Mouse (Mus musculus) Patski (cell line): ENCODE results near the gene Ciz1. TPM values are rescaled to one million over a fixed set of nuclear protein-coding genes. Genes with fewer than 3 reads are reported as not detected.

Source experiments
- ATAC-seq: fragments of 100-300 bp; one replicate; pipeline ENCODE4 v1.8.0; 2021
- CTCF ChIA-PET: fragments of 350-600 bp; sonication (Branson Sonifier 250); formaldehyde crosslinking; loops from one replicate; lab custom pipeline; 2022; ENCODE audit warnings: inconsistent platforms; lab: Charles Lee
- POLR2A ChIA-PET: fragments of 350-600 bp; sonication (Branson Sonifier 250); formaldehyde crosslinking; loops from one replicate; lab custom pipeline; 2022; ENCODE audit warnings: antibody characterized with exemption, inconsistent platforms; lab: Charles Lee
- DNase-seq: peaks from one replicate; pipeline ENCODE4 v3.0.0-alpha.2; 2011; ENCODE audit warnings: low read depth, low spot score
- H3K27me3 ChIP-seq: fragments of 371-371 bp; one replicate; pipeline ENCODE4 v1.5.1; 2021
- CTCF ChIP-seq: fragments of 100-300 bp; IDR thresholded peaks from one replicate; pipeline ENCODE4 v1.5.1; 2021
- in situ Hi-C: fragments of 300-500 bp; cut with MboI; formaldehyde crosslinking; loops from 3 replicates; pipeline ENCODE4 v1.11.1; 2018; ENCODE audit warnings: low pct_unique_long_range_greater_than_20kb, mixed read lengths
- polyA plus RNA-seq: library from polyadenylated mRNA; unstranded; gene quantifications from one replicate; pipeline ENCODE4 v1.2.3, GENCODE M21; 2021

Gene Ciz1
- polyA plus RNA-seq, 1 experiment from 2014 or later: 69.7 TPM

- in situ Hi-C loops: loop anchor here (5.0 kb wide), 1 partner anchor 177 kb away; the partner anchor contains the start of genes Dpm2 and Pip5kl1
- DNase-seq (no peak), ATAC-seq (peak; percentile 67)
- ChIA-PET CTCF (no interaction called here), POLR2A (interaction anchor here (1.0 kb wide), 1 partner anchor 32 kb away, joined by 4 read pairs; no protein-coding TSS in a partner anchor)
- TF ChIP-seq CTCF: no peak
- H3K27me3 ChIP-seq: no peaks in the 10 kb centered on the region
Observed at GRCm38 (mm10) chr2:32395484-32395945, 43.4 kb downstream of the Ciz1 start, which contains the start of gene Ptges2. TSS of gene Ptges2 (plus strand) at chr2:32395896.

- ChIA-PET CTCF (interaction anchor here (1.0 to 2.8 kb wide), 2 partner anchors 41 to 91 kb away, joined by 3 to 9 read pairs; no protein-coding TSS in a partner anchor), POLR2A (no interaction called here)
- ATAC-seq (peak; percentile 87), DNase-seq (peak; percentile 85)
- no peaks in the 10 kb centered on the region for H3K27me3 ChIP-seq
- in situ Hi-C loops: loop anchor here (5.0 kb wide), 1 partner anchor 176 kb away; the partner anchor contains the start of genes Dpm2 and Pip5kl1
- TF ChIP-seq CTCF: no peak
Observed at GRCm38 (mm10) chr2:32395946-32396621, 44.0 kb downstream of the Ciz1 start.

- no peak for DNase-seq
- POLR2A ChIA-PET: no interaction called here
- ATAC-seq: peak; percentile 3
- TF ChIP-seq CTCF: no peak
- CTCF ChIA-PET: interaction anchor here (1.0 to 2.8 kb wide), 4 partner anchors 40 to 178 kb away, joined by 3 to 9 read pairs (median 3); partner anchors contain the start of gene 9430097D07Rik
- in situ Hi-C loops: loop anchor here (5.0 kb wide), 1 partner anchor 176 kb away; the partner anchor contains the start of genes Dpm2 and Pip5kl1
- H3K27me3 ChIP-seq: no peaks in the 10 kb centered on the region
Observed at GRCm38 (mm10) chr2:32396695-32397094, 44.6 kb downstream of the Ciz1 start.

- H3K27me3 ChIP-seq: no peaks in the 10 kb centered on the region
- no peak for TF ChIP-seq CTCF
- ChIA-PET CTCF (interaction anchor here (0.7 to 8.8 kb wide), 26 partner anchors 9 to 179 kb away, joined by 3 to 136 read pairs (median 5); partner anchors contain the start of genes 1110008P14Rik and Dpm2), POLR2A (interaction anchor here (0.9 kb wide), 1 partner anchor 11 kb away, joined by 3 read pairs; no protein-coding TSS in a partner anchor)
- peak; percentile 70 for DNase-seq
- in situ Hi-C loops: loop anchor here (5.0 kb wide), 1 partner anchor 83 kb away; no protein-coding TSS in a partner anchor
- ATAC-seq: peak; percentile 27
Observed at GRCm38 (mm10) chr2:32404663-32405062, 52.5 kb downstream of the Ciz1 start.

- POLR2A ChIA-PET: no interaction called here
- ATAC-seq (no peak), DNase-seq (no peak)
- no peak for TF ChIP-seq CTCF
- H3K27me3 ChIP-seq: no peaks in the 10 kb centered on the region
- in situ Hi-C loops: no loop called here
- CTCF ChIA-PET: interaction anchor here (1.4 to 8.8 kb wide), 4 partner anchors 8 to 161 kb away, joined by 3 to 136 read pairs (median 5); no protein-coding TSS in a partner anchor
Observed at GRCm38 (mm10) chr2:32407144-32407824, 55.2 kb downstream of the Ciz1 start.

GRCm38 (mm10) chr2:32408429-32409424, 56.6 kb downstream of the Ciz1 start:
- no peak for TF ChIP-seq CTCF
- H3K27me3 ChIP-seq: no peaks in the 10 kb centered on the region
- ChIA-PET CTCF (interaction anchor here (1.0 kb wide), 1 partner anchor 80 kb away, joined by 3 read pairs; no protein-coding TSS in a partner anchor), POLR2A (no interaction called here)
- no peak for ATAC-seq
- DNase-seq: no peak
- in situ Hi-C loops: no loop called here

- H3K27me3 ChIP-seq: no peaks in the 10 kb centered on the region
- ChIA-PET POLR2A (interaction anchor here (0.6 kb wide), 2 partner anchors 48 to 55 kb away, joined by 5 to 7 read pairs; no protein-coding TSS in a partner anchor), CTCF (interaction anchor here (1.9 to 3.0 kb wide), 2 partner anchors 75 to 77 kb away, joined by 7 to 17 read pairs; no protein-coding TSS in a partner anchor)
- no peak for TF ChIP-seq CTCF
- ATAC-seq: no peak
- in situ Hi-C loops: no loop called here
- no peak for DNase-seq
Observed at GRCm38 (mm10) chr2:32411407-32411806, 59.3 kb downstream of the Ciz1 start.

- no peak for TF ChIP-seq CTCF
- CTCF ChIA-PET: interaction anchor here (1.4 to 3.0 kb wide), 3 partner anchors 8 to 75 kb away, joined by 7 to 17 read pairs (median 10); no protein-coding TSS in a partner anchor
- DNase-seq: no peak
- H3K27me3 ChIP-seq: no peaks in the 10 kb centered on the region
- POLR2A ChIA-PET: interaction anchor here (0.7 kb wide), 1 partner anchor 97 kb away, joined by 3 read pairs; no protein-coding TSS in a partner anchor
- no peak for ATAC-seq
- in situ Hi-C loops: no loop called here
Observed at GRCm38 (mm10) chr2:32412742-32413531, 60.8 kb downstream of the Ciz1 start.
